Mouse (Mus musculus) hematopoietic stem cell, adult 5-6 weeks (primary cell): Measurements from ENCODE around the gene Vps45. TPM values are rescaled to one million over a fixed set of nuclear protein-coding genes. Genes with fewer than 3 reads are reported as not detected.
"Not testable (repeated sequence)": the region's sequence is repeated elsewhere in the genome, so short reads cannot be mapped to it uniquely, and the experiment has no call there.

ENCODE experiments used
- ATAC-seq, 2 experiments: fragments of 125-278 bp in 1 of 2; replicated peaks in 1 of 2; 2 replicates each; pipeline ENCODE4 v1.8.0; 2016 to 2017; ENCODE audit warnings: inconsistent platforms in 2 of 2, mild to moderate bottlenecking in 2 of 2, moderate number of reproducible peaks in 2 of 2, low read depth in 1 of 2, moderate TSS enrichment in 1 of 2; ENCODE audit not compliant: low FRiP score in 2 of 2, poor library complexity in 2 of 2, severe bottlenecking in 2 of 2, insufficient read depth in 1 of 2, low TSS enrichment in 1 of 2
- total RNA-seq: library from RNA; stranded (forward); fragments of 172-1452, 232-1000 nt; gene quantifications from 2 replicates; pipeline ENCODE4 v1.2.3, GENCODE M21; 2017

Gene Vps45
- total RNA-seq, 1 experiment from 2014 or later = 14.0 TPM

GRCm38 (mm10) chr3:96055294-96055693, 3.0 kb downstream of the Vps45 start:
- ATAC-seq = no peak

- peak; percentile 46 to 71; a peak in 2 of 4 replicates for ATAC-seq
Observed at GRCm38 (mm10) chr3:96051839-96052238, 6.4 kb downstream of the Vps45 start.

- no peak for ATAC-seq
Observed at GRCm38 (mm10) chr3:96051186-96051585, 7.1 kb downstream of the Vps45 start.

GRCm38 (mm10) chr3:96050779-96051178, 7.5 kb downstream of the Vps45 start:
- no peak for ATAC-seq

- not testable (repeated sequence) for ATAC-seq
Observed at GRCm38 (mm10) chr3:96044559-96044958, 13.7 kb downstream of the Vps45 start.

- no peak for ATAC-seq
Observed at GRCm38 (mm10) chr3:96043104-96043503, 15.2 kb downstream of the Vps45 start.

- no peak for ATAC-seq
Observed at GRCm38 (mm10) chr3:96041079-96041478, 17.2 kb downstream of the Vps45 start.

- ATAC-seq = no peak
Observed at GRCm38 (mm10) chr3:96040663-96041006, 17.6 kb downstream of the Vps45 start.

- ATAC-seq = no peak
Observed at GRCm38 (mm10) chr3:96039857-96040662, 18.2 kb downstream of the Vps45 start.

GRCm38 (mm10) chr3:96038851-96039250, 19.4 kb downstream of the Vps45 start:
- ATAC-seq = no peak

GRCm38 (mm10) chr3:96038156-96038555, 20.1 kb downstream of the Vps45 start:
- ATAC-seq = no peak

- ATAC-seq = no peak
Observed at GRCm38 (mm10) chr3:96036796-96037195, 21.5 kb downstream of the Vps45 start.

GRCm38 (mm10) chr3:96033046-96033445, 25.2 kb downstream of the Vps45 start:
- peak; percentile 26 to 30; a peak in 3 of 4 replicates for ATAC-seq

GRCm38 (mm10) chr3:96032652-96033017, 25.6 kb downstream of the Vps45 start:
- peak; percentile 39 to 68; a peak in 2 of 4 replicates for ATAC-seq

GRCm38 (mm10) chr3:96031991-96032651, 26.1 kb downstream of the Vps45 start:
- ATAC-seq = peak; percentile 66 to 77

GRCm38 (mm10) chr3:96029766-96030165, 28.5 kb downstream of the Vps45 start:
- ATAC-seq = no peak

- no peak for ATAC-seq
Observed at GRCm38 (mm10) chr3:96029336-96029735, 28.9 kb downstream of the Vps45 start.

GRCm38 (mm10) chr3:96027875-96028274, 30.4 kb downstream of the Vps45 start:
- no peak for ATAC-seq

GRCm38 (mm10) chr3:96027145-96027544, 31.1 kb downstream of the Vps45 start:
- ATAC-seq = no peak
